Mouse (Mus musculus): Measurements from ENCODE around the gene Rrp12. TPM values are rescaled to one million over a fixed set of nuclear protein-coding genes. Genes with fewer than 3 reads are reported as not detected.

Gene Rrp12
- polyA plus RNA-seq (2015; fragmentation: Illumina TruSeq; extraction: RNeasy Lipid Tissue Mini Kit (QIAGEN cat#74804); ENCODE audit: low read depth, low replicate concordance): 18.4 TPM

DNA sequence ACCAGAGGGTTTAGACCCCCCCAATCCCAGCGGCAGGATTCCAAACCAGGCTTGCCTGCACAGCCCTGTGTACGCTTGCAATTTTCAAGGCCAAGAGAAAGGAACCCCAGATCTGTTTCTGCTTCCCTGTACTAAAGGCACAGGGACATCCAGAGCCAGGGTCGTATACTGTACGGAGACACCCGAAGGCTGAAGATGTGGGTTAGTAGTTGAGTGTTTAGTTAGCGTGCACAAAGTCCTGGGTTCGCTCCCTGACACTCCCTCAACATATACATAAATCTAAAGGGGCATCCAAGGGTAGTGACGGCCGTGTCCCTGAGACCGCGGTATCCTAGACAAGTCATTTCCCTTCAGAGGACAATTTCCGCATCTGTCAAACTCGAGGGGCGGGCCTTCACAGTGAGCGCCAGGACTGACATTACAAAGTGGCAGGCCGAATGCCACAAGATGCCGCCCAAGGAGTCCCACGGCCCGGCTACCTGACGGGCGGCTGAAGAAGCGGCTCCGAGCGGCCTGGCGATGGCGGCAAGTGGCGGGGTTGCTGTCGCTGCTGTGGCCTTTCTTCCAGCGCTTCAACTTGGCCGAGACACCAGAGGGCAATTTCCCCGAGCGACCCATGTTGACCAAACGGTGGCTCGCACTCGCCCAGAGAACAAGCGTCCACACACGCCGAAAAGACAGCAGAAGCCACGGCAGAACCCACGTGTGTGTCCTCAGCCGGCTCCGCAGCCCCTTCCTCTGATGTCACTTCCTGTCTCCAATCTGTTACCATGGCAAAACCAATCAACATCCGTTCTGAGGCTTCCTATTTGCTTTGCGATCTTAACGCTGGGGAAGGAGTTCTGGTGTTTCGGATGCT, at the start of gene Rrp12:
Gene Rrp12, minus strand, starts transcription at position 714 of the 859 bp plus-strand sequence.

DNA sequence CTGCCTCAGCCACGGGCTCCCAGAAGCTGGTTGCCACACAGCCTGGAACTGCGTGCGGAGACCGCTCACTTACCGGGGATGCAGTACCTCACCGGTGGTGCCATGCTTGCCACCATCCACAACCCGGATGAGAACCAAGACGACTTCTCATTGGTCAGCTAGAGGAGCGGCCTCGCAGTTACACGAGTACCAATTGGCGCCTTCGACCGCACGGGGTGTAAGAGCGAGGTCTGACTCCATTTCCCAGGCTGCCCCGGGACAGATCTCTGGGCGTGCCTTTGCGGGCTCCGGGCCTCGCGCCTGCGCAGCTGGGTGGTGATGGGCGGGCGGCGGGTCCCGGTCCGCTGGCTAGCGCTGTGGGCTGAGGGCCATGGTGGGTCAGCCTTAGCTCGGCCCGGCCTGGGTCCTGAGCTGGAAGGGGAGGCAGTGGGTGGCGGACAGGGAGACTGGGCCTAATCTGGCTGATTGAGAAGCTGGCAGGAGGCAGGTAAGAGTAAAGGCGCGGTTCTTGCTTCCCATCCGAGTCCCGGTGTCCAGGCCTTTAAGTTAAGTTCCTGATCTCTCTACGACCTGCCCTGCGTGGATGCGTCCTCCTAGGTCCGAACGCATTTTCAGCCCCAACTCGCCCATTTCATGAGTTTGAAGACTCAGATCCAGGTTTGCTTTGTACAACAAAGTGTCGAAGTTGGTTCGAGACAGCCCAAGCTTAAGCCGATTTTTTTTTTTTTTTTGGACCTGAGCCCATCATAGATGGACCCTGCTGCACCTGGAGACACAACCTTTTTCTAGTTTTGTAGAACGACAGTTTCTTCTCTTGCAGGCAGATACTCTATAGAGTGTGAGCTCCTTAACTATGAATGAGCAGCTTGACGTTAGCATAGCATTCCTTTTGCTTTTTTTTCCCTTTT, 37.5 kb upstream of the Rrp12 start, which contains the start of the genes Exosc1 and Zdhhc16:
Gene Exosc1, minus strand, starts transcription at position 245 of the 908 bp plus-strand sequence.
Gene Zdhhc16, plus strand, starts transcription at position 302 of the 908 bp plus-strand sequence.

DNA sequence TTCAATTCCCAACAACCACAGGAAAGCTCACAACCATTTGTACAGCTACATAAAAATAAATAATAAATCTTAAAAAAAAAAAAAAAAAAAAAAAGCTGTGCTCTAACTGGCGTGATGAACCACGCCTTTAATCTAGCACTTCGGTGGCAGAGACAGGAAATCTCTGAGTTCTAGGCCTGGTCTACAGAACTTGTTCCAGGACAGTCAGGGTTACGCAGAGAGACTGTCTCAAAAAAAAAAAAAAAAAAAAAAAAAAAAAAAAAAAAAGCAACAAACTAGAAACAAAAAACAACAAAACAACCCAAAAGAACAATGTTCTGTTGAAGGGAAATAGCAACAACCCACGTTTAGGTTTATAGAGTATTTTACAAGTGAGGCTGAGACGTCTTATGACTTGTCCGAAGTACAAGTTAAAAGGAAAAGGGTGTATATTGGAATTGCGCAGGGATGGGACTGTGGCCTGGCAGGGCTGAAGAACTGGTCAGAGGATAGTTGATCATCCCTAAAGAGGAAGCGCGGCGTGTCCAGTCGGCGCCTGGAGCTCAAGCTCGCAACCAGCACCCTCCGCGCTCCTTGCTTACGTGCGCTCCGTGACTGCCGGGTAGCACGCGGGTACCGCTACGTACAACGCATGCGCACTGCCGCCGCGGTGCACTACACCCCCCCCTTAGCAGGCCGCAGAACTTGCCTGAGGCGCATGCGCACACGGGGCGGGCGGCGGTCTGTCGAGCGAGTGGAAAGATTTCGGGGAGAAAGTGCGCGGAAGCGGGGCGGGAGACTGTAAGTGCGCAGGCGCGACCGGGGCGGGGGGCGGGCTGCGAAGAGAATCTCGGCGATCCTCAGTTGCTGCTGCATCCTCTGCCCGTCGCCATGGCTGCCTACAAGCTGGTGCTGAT, 15.5 kb upstream of the Rrp12 start, which contains the start of gene Pgam1:
Gene Pgam1, plus strand, starts transcription at position 746 of the 896 bp plus-strand sequence.

DNA sequence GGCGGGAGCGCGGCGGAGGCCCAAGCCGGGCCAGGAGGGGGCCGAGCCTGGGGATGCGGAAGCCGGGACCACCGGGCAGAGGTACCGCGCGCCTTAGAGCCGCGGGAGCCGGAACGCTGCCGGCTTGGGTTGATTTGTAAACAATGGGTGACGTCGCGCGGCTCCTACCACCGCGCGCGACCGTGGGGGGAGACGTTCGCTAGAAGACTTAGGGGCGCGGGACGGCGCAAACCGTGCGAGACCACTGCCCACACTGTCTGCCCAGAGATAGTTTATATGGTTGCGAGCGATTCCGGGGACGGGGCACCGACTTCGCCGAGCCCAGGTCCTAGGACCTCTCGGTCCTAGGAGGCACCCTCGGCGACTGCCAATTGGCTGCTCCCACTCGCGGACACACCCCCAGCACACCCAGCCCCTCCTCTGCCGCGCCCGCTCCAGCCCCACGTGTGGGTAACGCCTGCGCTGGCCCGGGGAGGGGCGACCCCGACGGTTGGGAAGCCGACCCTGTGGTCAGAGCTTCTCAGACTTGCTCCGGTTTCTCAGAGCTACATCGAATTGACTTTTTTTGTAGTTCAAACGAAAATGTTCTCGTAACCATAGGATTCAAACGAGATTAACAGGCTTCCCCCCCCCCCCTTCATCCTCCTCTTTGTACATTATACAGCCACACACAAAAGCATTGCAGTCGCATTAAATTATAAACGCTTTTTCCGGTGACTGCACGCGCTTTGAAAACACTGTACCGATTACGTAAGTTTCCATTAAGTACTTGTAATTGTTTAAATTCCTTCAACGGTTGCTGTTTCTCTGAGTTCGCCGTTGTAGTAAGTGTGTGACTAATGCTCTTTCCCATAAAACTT, 47.8 kb downstream of the Rrp12 start, which contains the start of gene Frat2:
Gene Frat2, minus strand, starts transcription at position 141 of the 860 bp plus-strand sequence.

DNA sequence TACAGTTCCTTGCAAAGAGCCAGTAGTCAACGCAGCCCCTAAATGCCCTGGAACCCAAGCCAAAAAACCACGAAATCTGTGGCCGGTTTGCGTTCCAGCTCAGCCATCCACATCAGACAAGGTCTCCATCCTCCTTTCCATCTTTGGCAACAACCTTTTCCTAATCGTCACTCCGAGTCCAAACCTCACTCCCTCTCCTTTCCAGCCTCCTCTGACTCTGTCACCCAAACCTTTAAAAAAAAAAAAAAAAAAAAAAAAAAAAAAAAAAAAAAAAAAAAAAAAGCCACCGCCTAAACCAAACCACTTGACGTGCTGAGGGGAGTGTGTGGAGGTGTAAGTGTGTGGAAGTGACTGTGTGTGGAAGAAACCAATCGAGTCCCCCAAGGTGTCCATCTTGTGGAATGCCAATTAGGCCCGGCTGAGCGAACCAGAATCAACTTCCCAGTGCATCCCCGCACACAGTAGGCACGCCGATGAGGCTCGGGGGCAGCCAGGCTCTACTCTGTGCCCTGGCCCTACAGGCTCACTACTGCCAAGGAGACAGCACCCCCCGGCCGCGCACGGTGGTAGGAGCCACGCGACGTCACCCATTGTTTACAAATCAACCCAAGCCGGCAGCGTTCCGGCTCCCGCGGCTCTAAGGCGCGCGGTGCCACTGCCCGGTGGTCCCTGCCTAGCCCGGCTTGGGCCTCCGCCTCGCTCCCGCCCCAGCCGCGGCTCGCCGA, 66.4 kb downstream of the Rrp12 start, which contains the start of gene Frat1:
Gene Frat1, plus strand, starts transcription at position 590 of the 725 bp plus-strand sequence.

Other genes with a start within 250 kb of the Rrp12 start
- gene Slit1, start 152.5 kb downstream of the Rrp12 start, polyA plus RNA-seq (2015; fragmentation: Illumina TruSeq; extraction: RNeasy Lipid Tissue Mini Kit (QIAGEN cat#74804); ENCODE audit: low read depth, low replicate concordance): 28.5 TPM
- gene Arhgap19, start 94.1 kb downstream of the Rrp12 start, polyA plus RNA-seq (2015; fragmentation: Illumina TruSeq; extraction: RNeasy Lipid Tissue Mini Kit (QIAGEN cat#74804); ENCODE audit: low read depth, low replicate concordance): 2.4 TPM
- gene Frat1, start 66.2 kb downstream of the Rrp12 start, polyA plus RNA-seq (2015; fragmentation: Illumina TruSeq; extraction: RNeasy Lipid Tissue Mini Kit (QIAGEN cat#74804); ENCODE audit: low read depth, low replicate concordance): 7.6 TPM
- 3.2 TPM for gene Frat2, start 48.0 kb downstream of the Rrp12 start, polyA plus RNA-seq (2015; fragmentation: Illumina TruSeq; extraction: RNeasy Lipid Tissue Mini Kit (QIAGEN cat#74804); ENCODE audit: low read depth, low replicate concordance)
- gene Pgam1, start 15.8 kb upstream of the Rrp12 start, polyA plus RNA-seq (2015; fragmentation: Illumina TruSeq; extraction: RNeasy Lipid Tissue Mini Kit (QIAGEN cat#74804); ENCODE audit: low read depth, low replicate concordance): 759 TPM
- 26.2 TPM for gene Exosc1, start 37.2 kb upstream of the Rrp12 start, polyA plus RNA-seq (2015; fragmentation: Illumina TruSeq; extraction: RNeasy Lipid Tissue Mini Kit (QIAGEN cat#74804); ENCODE audit: low read depth, low replicate concordance)
- 47.2 TPM for gene Zdhhc16, start 37.3 kb upstream of the Rrp12 start, polyA plus RNA-seq (2015; fragmentation: Illumina TruSeq; extraction: RNeasy Lipid Tissue Mini Kit (QIAGEN cat#74804); ENCODE audit: low read depth, low replicate concordance)
- 21.3 TPM for gene Mms19, start 85.0 kb upstream of the Rrp12 start, polyA plus RNA-seq (2015; fragmentation: Illumina TruSeq; extraction: RNeasy Lipid Tissue Mini Kit (QIAGEN cat#74804); ENCODE audit: low read depth, low replicate concordance)
- gene Ubtd1, start 85.6 kb upstream of the Rrp12 start, polyA plus RNA-seq (2015; fragmentation: Illumina TruSeq; extraction: RNeasy Lipid Tissue Mini Kit (QIAGEN cat#74804); ENCODE audit: low read depth, low replicate concordance): 12.3 TPM
- 0.43 TPM for gene Ankrd2, start 139.8 kb upstream of the Rrp12 start, polyA plus RNA-seq (2015; fragmentation: Illumina TruSeq; extraction: RNeasy Lipid Tissue Mini Kit (QIAGEN cat#74804); ENCODE audit: low read depth, low replicate concordance)
- gene Hoga1, start 149.4 kb upstream of the Rrp12 start, polyA plus RNA-seq (2015; fragmentation: Illumina TruSeq; extraction: RNeasy Lipid Tissue Mini Kit (QIAGEN cat#74804); ENCODE audit: low read depth, low replicate concordance): 1.6 TPM
- not detected for gene 4933411K16Rik, start 156.1 kb upstream of the Rrp12 start, polyA plus RNA-seq (2015; fragmentation: Illumina TruSeq; extraction: RNeasy Lipid Tissue Mini Kit (QIAGEN cat#74804); ENCODE audit: low read depth, low replicate concordance)
- 66.3 TPM for gene Morn4, start 190.2 kb upstream of the Rrp12 start, polyA plus RNA-seq (2015; fragmentation: Illumina TruSeq; extraction: RNeasy Lipid Tissue Mini Kit (QIAGEN cat#74804); ENCODE audit: low read depth, low replicate concordance)
- 59.5 TPM for gene Pi4k2a, start 194.3 kb upstream of the Rrp12 start, polyA plus RNA-seq (2015; fragmentation: Illumina TruSeq; extraction: RNeasy Lipid Tissue Mini Kit (QIAGEN cat#74804); ENCODE audit: low read depth, low replicate concordance)
- gene Avpi1, start 232.9 kb upstream of the Rrp12 start, polyA plus RNA-seq (2015; fragmentation: Illumina TruSeq; extraction: RNeasy Lipid Tissue Mini Kit (QIAGEN cat#74804); ENCODE audit: low read depth, low replicate concordance): 59.4 TPM

Data from brain, adult 10 weeks (tissue).